Mouse (Mus musculus) spleen, postnatal 14 days (tissue): ENCODE measurements at regions not wholly inside any gene's neighbourhood (a gene's known extent, or its start where the extent isn't known, plus 50 kb on each side); places are given as distances from the start of the nearest gene placed in this dataset.

ENCODE experiments used
- DNase-seq, 2 experiments: peaks; one replicate each; pipeline ENCODE4 v3.0.0; 2021 to 2022; ENCODE audit warnings: low spot score in 2 of 2

- no peak for DNase-seq
These were observed 95.4 kb upstream of the Bmper start for GRCm38 (mm10) chr9:23127338-23128017.

GRCm38 (mm10) chr9:23128018-23128369 is 94.9 kb upstream of the Bmper start:
- DNase-seq = no peak

DNA sequence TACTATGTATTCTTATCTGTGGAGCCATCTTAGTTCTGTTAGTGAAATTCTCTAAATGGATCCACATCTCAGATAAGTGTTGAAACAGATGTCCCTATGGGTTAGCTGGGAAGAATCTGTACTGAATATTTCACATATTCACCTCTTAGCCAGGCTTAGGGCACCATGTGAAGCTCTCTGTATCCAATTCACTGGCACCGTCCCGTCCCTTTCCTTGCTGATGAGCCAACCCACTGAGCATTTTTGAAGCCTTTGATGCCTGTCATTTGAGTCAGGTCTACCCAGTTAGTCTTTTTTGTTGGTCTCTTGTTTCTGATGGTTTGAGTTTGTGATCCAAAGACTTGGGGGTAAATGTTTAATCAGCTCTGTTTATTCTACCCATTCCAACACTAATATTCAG is 88.9 kb upstream of the Bmper start:
- DNase-seq = no peak

DNA sequence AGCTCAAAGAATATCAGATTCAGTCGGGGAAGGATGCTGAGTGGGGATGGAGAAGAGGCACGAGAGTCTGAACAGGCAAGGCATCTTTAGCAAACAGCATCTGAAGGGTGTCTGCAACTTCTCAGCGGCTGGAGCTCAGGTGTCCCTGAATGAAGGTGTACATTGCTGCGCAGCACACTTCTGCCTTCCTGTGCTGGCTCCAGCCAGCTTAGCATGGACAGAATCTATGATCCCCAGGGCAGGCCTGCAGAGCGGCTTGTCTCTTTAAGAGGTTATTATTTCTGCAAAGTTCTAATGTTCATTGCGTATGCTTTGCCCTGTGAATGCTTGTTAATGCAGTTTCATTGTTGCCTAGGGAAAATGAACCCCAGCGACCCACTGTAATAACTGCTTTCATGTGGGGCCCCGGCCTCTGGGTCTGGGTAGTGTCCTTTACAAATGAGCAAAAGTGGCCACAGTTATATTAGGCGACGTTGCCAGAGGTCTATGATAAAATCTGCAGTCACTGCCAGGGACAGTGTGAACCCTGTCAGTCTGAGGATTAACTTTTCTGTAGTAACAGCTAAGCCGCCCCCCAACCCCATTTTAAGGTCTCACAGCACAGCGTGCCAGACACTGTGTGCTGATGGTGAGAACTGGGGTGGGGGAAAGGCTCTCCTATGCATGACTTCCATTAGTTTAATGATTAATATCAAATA is 88.3 kb upstream of the Bmper start:
- no peak for DNase-seq

- DNase-seq = no peak
These were observed 86.4 kb upstream of the Bmper start for GRCm38 (mm10) chr9:23136511-23136910.

DNA sequence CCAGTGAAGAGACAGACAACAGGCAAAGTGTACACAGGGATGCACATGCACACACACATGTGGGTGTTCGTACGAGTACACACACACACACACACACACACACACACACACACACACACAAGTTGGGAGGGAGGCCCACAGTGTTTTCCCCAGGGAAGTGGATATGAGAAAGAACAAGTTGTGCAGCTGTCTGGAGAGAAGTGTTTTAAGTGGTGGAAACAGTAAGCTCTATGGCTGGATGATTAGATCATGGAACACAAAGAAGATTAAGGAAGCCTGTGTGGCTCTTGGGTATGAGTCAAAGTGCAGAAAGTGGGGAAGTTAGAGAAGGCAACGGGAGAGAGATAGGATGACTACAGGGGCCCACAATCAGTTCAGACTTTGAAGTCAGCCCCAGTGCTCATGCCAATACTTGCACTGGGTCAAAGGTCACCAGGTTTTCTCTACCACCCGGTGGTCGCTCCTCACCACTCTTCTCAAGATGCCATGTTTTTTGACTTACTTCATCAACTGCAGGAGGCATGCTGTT is 85.1 kb upstream of the Bmper start:
- DNase-seq = no peak

DNA sequence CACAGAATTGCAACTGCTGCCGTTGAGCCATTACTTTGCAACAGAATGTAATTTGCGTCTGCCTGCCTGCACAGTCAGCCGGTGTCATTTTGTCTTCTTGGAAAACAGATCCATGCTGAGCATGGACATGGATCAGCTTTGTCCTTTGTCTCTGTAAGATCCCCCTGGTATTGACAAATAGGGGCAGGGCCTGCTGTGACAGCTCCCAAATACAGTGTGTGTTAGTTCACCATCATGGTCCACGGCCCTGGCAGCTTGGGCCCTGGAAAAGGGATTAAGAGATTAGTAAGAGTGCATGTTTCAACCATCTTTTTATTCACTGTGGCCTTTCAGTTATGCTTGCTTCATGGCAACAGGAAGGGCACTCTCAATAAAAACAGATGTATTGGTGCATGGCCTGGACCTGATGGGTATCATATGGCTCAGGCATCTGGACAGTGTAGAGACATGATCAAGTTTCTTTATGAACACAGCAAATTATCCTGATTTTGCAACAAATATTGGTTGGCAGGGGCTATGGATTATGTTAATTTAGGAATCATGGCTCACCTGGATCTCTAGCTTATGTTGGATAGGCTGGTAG is 83.2 kb upstream of the Bmper start:
- no peak for DNase-seq

- no peak for DNase-seq
These were observed 78.6 kb upstream of the Bmper start for GRCm38 (mm10) chr9:23144281-23144680.

GRCm38 (mm10) chr9:23150338-23150737 is 72.5 kb upstream of the Bmper start:
- no peak for DNase-seq

- DNase-seq = no peak
These were observed 72.0 kb upstream of the Bmper start for GRCm38 (mm10) chr9:23150874-23151273.

DNA sequence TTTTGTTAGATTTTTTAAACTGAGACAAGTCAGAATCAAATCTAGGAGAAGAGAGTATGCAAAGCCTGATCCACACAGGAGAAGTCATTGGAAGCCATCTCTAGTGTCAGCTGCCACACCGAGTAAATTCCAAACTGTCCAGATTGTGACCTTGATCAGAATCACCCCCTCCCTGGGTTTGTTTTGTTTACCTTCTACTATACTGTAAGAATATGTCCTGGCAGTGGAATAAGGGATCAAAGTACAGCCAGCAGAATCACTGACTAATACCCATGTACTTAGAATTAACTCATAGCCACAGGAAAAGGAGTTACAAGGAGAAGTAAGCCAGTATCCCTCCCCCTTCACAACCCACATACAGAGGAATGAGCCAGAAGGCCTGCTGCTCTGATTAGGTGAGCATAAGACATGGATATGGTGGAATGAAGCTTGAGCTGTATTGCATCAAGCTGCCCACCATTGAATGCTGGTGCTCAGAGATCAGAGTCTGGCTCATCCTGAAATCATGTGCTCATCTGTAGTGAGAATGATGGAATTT is 70.9 kb upstream of the Bmper start:
- DNase-seq = no peak

DNA sequence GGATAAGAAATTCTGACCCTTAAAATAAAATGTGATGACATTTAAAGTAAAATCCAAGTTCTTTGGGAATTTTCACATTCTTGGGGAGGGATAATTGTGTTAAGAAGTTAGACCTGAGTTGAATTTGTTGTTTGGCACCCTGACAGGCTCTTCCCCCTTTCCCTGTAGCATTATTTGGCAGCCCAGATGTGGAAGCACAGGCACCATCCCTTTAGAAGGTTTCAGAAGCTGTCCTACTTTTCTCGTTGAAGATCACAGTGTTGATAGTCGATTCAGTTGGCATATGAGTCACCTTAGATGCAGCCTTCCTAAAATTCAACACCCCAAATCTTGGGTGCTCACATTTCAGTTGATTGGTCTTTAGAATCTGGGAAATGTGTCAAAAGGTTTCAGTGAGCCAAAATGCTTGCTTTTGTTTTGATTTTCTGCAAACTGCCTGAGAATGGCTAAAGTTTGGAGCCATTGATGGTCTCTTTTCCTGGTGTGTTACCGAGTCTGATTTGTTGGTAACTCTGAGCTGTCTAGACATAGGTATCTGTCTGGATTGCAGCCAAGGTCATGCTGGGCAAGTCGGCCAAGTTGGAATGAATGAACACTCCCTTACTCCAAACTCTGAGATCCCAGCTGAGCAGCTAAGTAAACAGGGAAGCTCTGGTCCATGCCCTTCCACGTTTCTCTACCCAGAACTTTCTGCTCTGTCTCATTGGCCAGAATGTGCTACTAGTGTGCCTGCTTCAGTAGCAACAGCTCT is 65.9 kb upstream of the Bmper start:
- no peak for DNase-seq

DNA sequence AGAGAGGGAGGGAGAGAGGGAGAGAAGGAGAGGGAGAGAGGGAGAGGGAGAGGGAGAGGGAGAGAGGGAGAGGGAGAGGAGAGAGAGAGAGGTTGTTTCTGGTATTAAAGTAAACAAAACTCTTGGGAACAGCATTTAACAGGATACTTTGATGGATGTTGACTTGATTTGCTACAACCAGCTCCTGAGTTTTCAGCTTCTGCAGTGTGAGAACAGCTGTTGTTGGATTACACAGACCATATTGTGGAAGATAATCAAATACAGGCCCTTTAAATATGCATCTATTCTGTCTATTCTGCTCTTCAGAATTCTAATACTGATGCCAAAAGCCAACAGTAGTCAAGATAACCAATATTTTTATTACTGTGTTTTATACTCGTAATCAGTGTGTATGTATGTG is 64.4 kb upstream of the Bmper start:
- DNase-seq = no peak

GRCm38 (mm10) chr9:23161346-23161745 is 61.5 kb upstream of the Bmper start:
- DNase-seq = no peak

GRCm38 (mm10) chr9:23167056-23167591 is 55.8 kb upstream of the Bmper start:
- DNase-seq = no peak

- no peak for DNase-seq
These were observed 55.2 kb upstream of the Bmper start for GRCm38 (mm10) chr9:23167716-23168115.

DNA sequence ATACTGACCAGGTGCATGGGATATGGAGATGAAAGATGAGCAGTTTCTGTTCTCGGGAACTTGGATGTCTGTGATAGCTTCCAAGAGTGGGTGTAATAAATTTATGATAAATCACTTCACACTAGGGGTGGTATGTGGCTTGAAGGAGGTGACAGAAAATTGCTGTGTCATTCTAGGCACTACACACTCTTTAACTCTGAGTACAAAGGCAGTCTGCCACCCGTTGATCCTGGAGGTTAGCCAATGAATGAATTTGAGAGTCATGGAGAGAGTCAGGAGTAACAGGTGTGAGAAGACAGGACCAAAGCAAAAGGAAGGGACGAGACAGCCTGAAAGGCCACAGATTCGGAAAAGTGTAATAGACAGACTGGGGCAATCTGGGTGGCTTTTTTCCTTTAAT is 54.7 kb upstream of the Bmper start:
- no peak for DNase-seq

DNA sequence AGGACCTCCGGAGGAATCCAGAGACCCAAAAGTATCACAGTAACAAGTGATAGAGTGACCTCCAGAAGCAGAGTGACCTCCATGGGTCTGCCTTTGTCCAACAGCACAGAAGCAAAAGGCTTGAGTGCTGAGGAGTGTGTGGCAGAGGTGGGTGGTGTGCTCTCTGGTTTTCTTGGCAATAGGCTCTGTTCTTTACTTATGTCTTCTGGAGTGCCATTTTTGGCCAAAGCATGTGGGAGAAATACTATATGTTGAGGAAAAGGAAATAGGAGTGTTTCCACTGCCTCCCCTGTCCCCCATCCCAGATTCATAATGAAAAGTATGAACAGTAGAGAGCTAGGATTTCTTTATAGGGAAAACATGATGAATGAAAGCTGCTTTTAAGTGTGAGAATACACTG is 51.5 kb upstream of the Bmper start:
- DNase-seq = no peak
